Mouse (Mus musculus) midbrain, embryonic 12.5 days (tissue): Measurements from ENCODE around the gene Tbx1. TPM values are rescaled to one million over a fixed set of nuclear protein-coding genes. Genes with fewer than 3 reads are reported as not detected.

Experiments used
- ATAC-seq: fragments of 200-750 bp; cut with Nextera tagmentation; 2 replicates; pipeline ENCODE4 v1.8.0; 2017; ENCODE audit warnings: low read depth, moderate TSS enrichment, moderate library complexity; ENCODE audit not compliant: low FRiP score
- H3K27ac ChIP-seq: fragments of 300-500 bp; sonication (generic); replicated peaks from 2 replicates; pipeline ENCODE4 v1.5.1; 2016; ENCODE audit warnings: mild to moderate bottlenecking
- H3K27me3 ChIP-seq: fragments of 300-500 bp; sonication (generic); 2 replicates; pipeline ENCODE4 v1.6.1; 2016; ENCODE audit warnings: mild to moderate bottlenecking
- H3K36me3 ChIP-seq: fragments of 300-500 bp; sonication (generic); 2 replicates; pipeline ENCODE4 v1.6.1; 2016
- H3K4me1 ChIP-seq: fragments of 300-500 bp; sonication (generic); 2 replicates; pipeline ENCODE4 v1.6.1; 2016
- H3K4me2 ChIP-seq: fragments of 300-500 bp; sonication (generic); replicated peaks from 2 replicates; pipeline ENCODE4 v1.6.1; 2016; ENCODE audit warnings: mild to moderate bottlenecking, moderate library complexity
- H3K4me3 ChIP-seq: fragments of 300-500 bp; sonication (generic); 2 replicates; pipeline ENCODE4 v1.5.1; 2016; ENCODE audit warnings: mild to moderate bottlenecking
- H3K9ac ChIP-seq: fragments of 300-500 bp; sonication (generic); replicated peaks from 2 replicates; pipeline ENCODE4 v1.6.1; 2016; ENCODE audit warnings: mild to moderate bottlenecking, moderate library complexity
- H3K9me3 ChIP-seq: fragments of 300-500 bp; sonication (generic); 2 replicates; pipeline ENCODE4 v1.6.1; 2016; ENCODE audit warnings: mild to moderate bottlenecking
- WGBS: fragments of 180-500 bp; shearing (Covaris S2); methylation state at CpG from one replicate; pipeline ENCODE4 v1.1.7; 2016; 5-methylcytosine and 5-hydroxymethylcytosine counted together
- polyA plus RNA-seq: library from polyadenylated mRNA; unstranded; fragments of >200 nt; fragmentation: Nextera tagmentation; extraction: Ambion mirVana; gene quantifications from 2 replicates; pipeline ENCODE4 v1.2.1, GENCODE M21; 2016

Gene Tbx1
- polyA plus RNA-seq: 1.4 and 2.0 TPM in 2 replicates

DNA sequence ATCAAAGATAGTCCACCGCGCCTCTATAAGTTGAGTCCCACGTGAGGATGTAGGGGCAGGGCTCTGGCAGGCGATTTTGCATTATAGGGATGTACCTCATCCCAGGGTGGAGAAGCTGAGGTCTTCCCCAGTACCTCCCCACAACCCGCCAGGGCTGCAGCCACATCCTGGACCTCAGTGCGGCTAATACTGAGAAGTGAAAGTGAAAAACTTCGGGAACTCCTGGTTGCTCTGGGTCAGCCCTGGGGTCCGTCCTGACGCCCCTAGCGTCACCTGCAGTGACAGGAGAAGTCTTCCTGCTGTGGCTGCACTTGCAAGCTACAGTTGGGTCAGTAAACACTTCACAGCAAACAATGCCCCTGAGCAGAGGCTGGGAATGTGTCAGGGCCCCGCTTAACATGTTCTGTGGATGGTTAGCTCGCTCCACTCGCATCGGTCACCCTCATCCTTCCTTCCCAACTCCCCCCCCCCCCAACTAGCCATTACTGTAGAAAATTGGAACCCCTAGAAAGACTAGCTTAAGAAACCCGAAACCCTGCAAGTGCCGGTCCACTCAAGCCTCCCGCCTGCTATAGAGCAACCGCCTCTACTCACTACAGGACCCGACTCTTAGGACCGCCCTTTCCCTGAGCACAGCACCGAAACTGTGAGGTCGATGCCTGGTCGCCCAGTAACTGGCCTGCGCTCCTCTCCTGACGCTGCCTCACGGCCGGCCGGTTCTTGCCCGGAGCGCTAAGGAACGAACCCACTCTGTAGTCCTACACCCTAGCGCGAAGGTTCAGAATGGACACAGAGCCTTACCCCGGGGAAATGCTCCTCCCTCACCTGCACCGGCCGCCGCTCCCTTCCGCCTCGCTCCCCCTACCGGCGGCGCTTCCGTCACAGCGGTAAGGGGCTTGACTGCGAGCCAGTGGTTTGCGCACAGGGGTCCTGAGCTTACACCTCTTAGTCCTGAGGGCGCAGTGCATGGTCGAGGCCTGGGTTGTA lies at the start of gene Tbx1:
Gene Tbx1, minus strand, starts transcription at position 868 of the 987 bp plus-strand sequence.
- ATAC-seq: no peak
- H3K9me3 ChIP-seq: no peaks in the 10 kb centered on the region
- 0 out of 2 replicates have a peak within 1 kb of the TSS, but pooled peaks have one; percentile 11 for H3K9ac ChIP-seq
- 1% methylated on average over 48 of the region's 48 CpGs for WGBS
- H3K4me1 ChIP-seq: peaks cover 40% of the 10 kb centered on the region
- peak within 1 kb of the TSS; percentile 22 for H3K4me3 ChIP-seq
- H3K36me3 ChIP-seq: no peaks in the 10 kb centered on the region
- H3K27me3 ChIP-seq: peaks cover 97% of the 10 kb centered on the region
- H3K27ac ChIP-seq: no peak within 1 kb of the TSS
- H3K4me2 ChIP-seq: peak within 1 kb of the TSS; percentile 40

DNA sequence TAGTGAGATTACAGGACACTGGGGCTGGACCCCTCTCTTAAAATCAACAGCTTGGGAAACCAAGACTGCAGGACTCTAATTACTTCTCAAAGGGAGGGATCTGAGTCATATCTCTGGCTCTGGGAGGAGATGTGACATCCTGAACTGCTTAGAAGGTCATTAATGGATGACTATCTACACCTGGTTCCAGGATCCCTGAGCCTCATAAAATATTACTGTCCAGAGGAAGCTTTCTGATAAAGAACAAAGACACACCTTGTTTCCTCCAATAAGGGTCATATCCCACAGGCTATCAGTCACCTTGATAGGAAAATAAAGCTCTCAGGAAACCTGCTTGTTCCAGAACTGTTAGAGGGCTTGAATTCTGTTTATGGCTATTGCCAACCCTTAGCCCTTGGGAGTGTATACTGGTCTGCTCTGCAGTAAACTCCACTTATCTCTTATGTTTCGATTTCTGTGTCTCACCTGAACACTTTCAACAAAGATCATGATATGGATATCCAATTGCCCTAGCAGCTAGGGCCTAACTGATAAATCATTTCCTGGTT lies 49.0 kb upstream of the Tbx1 start:
- Histone ChIP-seq H3K9me3 (no peaks in the 10 kb centered on the region), H3K36me3 (no peaks in the 10 kb centered on the region), H3K4me2 (no peak overlapping the region), H3K27me3 (no peaks in the 10 kb centered on the region; the same call in 1 of the 2 replicates), H3K4me3 (no peak overlapping the region), H3K27ac (no peak overlapping the region), H3K4me1 (no peaks in the 10 kb centered on the region), H3K9ac (no peak overlapping the region)
- ATAC-seq: no peak
- WGBS: 90% methylated on average over 1 of the region's 1 CpGs

DNA sequence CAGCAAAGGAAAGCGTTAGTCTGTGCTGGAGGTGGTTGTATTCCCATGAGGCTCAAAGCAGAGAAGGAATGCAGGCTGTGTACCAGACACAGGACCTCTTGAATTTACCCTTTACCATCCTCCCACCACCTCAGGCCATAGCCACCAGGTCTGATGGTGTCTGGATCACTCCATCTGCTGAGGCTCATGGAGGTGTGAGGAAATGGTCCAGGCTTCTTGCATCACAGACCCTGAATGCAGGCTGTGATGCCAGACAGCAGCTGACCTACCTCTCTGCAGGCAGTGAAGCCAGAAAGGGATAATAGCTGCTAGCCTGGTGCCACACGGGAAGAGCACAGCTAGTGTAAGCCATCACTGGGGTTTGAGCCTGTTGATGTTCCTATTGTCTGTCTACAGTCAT lies 47.9 kb upstream of the Tbx1 start:
- WGBS: 46% methylated on average over 2 of the region's 2 CpGs

DNA sequence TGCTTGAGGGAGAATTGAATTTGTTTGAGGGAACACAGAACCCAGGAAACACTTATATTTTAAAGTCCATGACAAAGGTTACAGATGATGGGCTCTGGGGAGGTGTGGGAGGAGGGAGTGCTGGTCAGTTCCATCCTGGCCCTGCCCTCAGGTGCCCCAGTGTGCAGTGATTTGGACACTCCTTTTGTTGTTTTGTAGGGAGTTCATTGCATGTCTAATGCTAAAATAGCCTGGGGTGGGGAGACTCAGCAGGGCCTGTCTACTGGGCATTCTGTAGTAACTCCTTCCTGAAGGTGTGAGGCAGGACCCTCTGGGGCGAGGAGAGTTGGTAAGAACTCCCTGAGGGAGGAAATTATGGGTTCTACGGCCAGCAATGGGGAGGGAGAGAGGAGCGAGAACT lies 46.3 kb upstream of the Tbx1 start:
- Histone ChIP-seq H3K4me1 (no peaks in the 10 kb centered on the region), H3K9me3 (no peaks in the 10 kb centered on the region), H3K27ac (no peak overlapping the region), H3K4me2 (no peak overlapping the region), H3K9ac (no peak overlapping the region), H3K4me3 (no peak overlapping the region), H3K36me3 (no peaks in the 10 kb centered on the region), H3K27me3 (peaks cover 5% of the 10 kb centered on the region; the same call in 1 of the 2 replicates)
- WGBS: 63% methylated on average over 3 of the region's 3 CpGs
- no peak for ATAC-seq

More for the DNA sequence above, 47.9 kb upstream of the Tbx1 start:
- Histone ChIP-seq H3K36me3 (no peaks in the 10 kb centered on the region), H3K4me3 (no peak overlapping the region), H3K4me1 (no peaks in the 10 kb centered on the region), H3K9me3 (no peaks in the 10 kb centered on the region), H3K4me2 (no peak overlapping the region), H3K27ac (no peak overlapping the region), H3K9ac (no peak overlapping the region), H3K27me3 (peaks cover 2% of the 10 kb centered on the region; the same call in 1 of the 2 replicates)
- ATAC-seq: no peak

DNA sequence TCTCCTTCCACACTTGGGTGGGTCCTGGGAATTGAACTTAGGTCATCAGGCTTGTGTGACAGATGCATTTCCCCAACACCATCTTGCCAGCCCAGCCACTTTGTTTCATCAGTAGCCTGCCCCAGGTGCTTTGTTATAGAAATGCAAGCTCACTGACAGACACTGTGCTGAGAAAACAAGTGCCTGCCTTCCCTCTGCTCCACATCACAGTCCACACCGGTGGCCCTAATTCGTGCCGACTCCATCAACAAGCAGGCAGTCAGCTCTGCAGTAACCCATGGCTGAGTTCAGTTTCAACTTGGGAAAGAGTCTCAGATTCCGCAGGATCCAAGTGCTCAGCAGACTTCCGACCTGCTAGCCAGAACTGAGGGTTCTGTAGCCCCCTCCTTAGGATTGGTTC lies 45.9 kb upstream of the Tbx1 start:
- no peak for ATAC-seq
- Histone ChIP-seq H3K4me3 (no peak overlapping the region), H3K9me3 (no peaks in the 10 kb centered on the region), H3K4me2 (no peak overlapping the region), H3K27ac (no peak overlapping the region), H3K36me3 (no peaks in the 10 kb centered on the region), H3K4me1 (no peaks in the 10 kb centered on the region), H3K27me3 (peaks cover 9% of the 10 kb centered on the region), H3K9ac (no peak overlapping the region)
- 87% methylated on average over 5 of the region's 5 CpGs for WGBS

DNA sequence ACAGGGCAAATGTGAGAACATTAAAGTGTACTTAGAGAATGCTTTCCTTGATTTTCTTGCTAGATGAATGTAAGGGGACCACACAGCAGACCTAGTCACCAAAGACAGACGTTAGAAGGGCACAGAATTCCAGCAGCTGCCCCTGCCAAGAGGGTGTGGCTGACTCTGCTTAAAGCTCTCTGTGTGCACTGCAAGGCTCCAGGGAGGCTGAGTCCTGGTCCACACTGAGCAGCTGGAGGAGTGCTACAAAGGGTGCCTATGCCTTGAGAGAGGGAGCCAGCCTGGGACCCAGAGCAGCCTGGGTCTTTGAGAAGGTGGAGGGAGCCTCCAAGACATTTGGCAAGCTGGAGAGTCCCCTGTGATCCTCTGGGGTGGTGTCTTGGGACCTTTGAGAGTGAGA lies 42.9 kb upstream of the Tbx1 start:
- Histone ChIP-seq H3K9me3 (no peaks in the 10 kb centered on the region), H3K27ac (no peak overlapping the region), H3K4me3 (no peak overlapping the region), H3K27me3 (peaks cover 25% of the 10 kb centered on the region), H3K36me3 (no peaks in the 10 kb centered on the region), H3K4me2 (no peak overlapping the region), H3K9ac (no peak overlapping the region), H3K4me1 (peaks cover 15% of the 10 kb centered on the region)
- ATAC-seq: no peak
- 14% methylated on average over 1 of the region's 1 CpGs for WGBS

DNA sequence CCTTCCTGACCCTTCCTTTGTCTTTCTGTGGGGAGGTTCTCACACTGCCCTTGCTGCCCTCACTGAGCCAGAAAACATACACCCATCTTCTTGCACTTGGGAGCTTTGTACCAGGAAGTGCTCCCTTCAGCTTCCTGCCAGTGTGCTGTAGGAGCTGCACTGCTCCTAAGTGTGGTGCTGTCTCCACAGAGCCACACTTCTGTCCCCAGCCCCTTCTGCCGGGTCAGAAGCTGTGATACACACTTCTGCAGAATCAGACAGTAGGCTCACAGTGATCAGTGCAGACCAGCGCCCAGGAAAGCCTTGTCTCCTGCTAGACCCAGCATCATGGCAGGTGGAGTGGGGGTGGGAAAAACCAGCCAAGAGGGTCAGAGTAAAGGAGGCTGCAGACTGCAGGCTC lies 42.3 kb upstream of the Tbx1 start:
- no peak for ATAC-seq
- peaks cover 31% of the 10 kb centered on the region for H3K27me3 ChIP-seq
- H3K4me3 ChIP-seq: no peak overlapping the region
- no peak overlapping the region for H3K4me2 ChIP-seq
- H3K9me3 ChIP-seq: no peaks in the 10 kb centered on the region
- H3K36me3 ChIP-seq: no peaks in the 10 kb centered on the region
- peaks cover 20% of the 10 kb centered on the region for H3K4me1 ChIP-seq
- H3K27ac ChIP-seq: no peak overlapping the region
- WGBS: 51% methylated on average over 2 of the region's 2 CpGs
- no peak overlapping the region for H3K9ac ChIP-seq

DNA sequence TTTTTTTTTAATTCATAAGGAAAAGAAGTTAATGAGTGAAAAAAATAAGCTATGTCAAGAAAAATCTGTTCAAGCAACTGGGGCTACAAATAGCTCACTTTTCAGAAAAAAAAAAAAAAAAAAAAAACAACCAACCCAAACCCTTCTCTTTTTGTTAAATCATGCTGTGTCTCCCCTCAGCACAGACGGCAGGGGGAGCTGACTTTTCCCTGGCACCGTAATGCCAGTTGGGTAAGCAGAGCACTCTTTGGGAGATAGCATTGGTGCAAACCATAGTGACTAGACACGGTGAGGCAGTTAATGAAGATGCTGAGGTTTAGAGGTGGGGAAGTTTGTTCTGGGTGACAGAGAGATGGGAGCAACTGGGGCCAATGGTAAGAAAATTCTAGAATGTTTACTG lies 41.6 kb upstream of the Tbx1 start:
- Histone ChIP-seq H3K9ac (no peak overlapping the region), H3K36me3 (no peaks in the 10 kb centered on the region), H3K9me3 (no peaks in the 10 kb centered on the region), H3K4me2 (no peak overlapping the region), H3K4me3 (no peak overlapping the region), H3K4me1 (peaks cover 27% of the 10 kb centered on the region), H3K27me3 (peaks cover 38% of the 10 kb centered on the region), H3K27ac (no peak overlapping the region)
- 57% methylated on average over 3 of the region's 3 CpGs for WGBS
- no peak for ATAC-seq

DNA sequence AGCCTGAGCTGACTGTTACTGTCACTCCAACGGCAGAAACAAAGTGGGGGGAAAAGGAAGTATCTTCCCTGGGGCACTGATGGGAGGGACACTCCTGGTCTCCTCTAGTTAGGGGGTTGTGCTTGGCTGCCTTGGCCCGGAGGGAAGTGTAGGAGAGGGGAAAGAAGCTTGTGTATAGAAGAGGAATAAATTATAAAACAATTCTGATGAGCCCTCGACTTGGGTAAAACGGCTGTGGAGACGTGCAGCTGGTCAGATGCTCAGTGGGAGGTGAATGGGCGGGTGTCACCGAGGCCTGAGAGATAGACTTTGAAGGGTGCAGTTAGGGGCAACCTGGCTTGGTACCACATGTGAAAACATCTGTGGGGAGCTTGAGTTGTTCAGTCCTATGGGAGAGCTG lies 40.7 kb upstream of the Tbx1 start:
- no peak overlapping the region for H3K4me3 ChIP-seq
- 70% methylated on average over 7 of the region's 7 CpGs for WGBS
- no peak overlapping the region for H3K9ac ChIP-seq
- H3K27ac ChIP-seq: no peak overlapping the region
- H3K4me2 ChIP-seq: no peak overlapping the region
- ATAC-seq: no peak
- H3K4me1 ChIP-seq: peaks cover 37% of the 10 kb centered on the region
- no peaks in the 10 kb centered on the region for H3K36me3 ChIP-seq
- H3K9me3 ChIP-seq: no peaks in the 10 kb centered on the region
- peaks cover 47% of the 10 kb centered on the region for H3K27me3 ChIP-seq

DNA sequence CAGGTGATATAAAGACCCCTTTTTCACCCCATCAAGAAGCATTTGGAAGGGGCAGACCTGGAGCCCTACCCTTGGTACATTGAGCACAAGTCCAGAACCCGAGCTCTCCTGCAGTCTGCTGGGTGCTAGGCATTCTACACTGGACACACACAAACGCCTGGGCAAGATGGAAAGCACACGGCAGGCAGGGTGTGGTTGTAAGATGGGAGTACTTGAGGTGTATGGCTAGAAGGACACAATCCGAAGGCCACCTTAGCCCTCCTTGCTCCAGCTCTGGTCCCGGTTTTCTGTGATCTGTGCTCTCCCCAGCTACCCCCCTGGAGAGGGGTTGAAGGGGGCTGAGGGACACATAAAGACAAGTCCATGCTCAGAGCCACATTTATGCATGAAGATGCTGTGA lies 39.8 kb upstream of the Tbx1 start:
- peak overlapping the region; percentile 84 for H3K4me2 ChIP-seq
- H3K27me3 ChIP-seq: peaks cover 56% of the 10 kb centered on the region
- WGBS: 65% methylated on average over 5 of the region's 5 CpGs
- no peaks in the 10 kb centered on the region for H3K9me3 ChIP-seq
- peaks cover 42% of the 10 kb centered on the region for H3K4me1 ChIP-seq
- peak overlapping the region; percentile 95 for H3K9ac ChIP-seq
- ATAC-seq: peak; percentile 5; the same call in 1 of the 2 replicates
- H3K27ac ChIP-seq: peak overlapping the region; percentile 86
- no peaks in the 10 kb centered on the region for H3K36me3 ChIP-seq
- peak overlapping the region; percentile 87 for H3K4me3 ChIP-seq

DNA sequence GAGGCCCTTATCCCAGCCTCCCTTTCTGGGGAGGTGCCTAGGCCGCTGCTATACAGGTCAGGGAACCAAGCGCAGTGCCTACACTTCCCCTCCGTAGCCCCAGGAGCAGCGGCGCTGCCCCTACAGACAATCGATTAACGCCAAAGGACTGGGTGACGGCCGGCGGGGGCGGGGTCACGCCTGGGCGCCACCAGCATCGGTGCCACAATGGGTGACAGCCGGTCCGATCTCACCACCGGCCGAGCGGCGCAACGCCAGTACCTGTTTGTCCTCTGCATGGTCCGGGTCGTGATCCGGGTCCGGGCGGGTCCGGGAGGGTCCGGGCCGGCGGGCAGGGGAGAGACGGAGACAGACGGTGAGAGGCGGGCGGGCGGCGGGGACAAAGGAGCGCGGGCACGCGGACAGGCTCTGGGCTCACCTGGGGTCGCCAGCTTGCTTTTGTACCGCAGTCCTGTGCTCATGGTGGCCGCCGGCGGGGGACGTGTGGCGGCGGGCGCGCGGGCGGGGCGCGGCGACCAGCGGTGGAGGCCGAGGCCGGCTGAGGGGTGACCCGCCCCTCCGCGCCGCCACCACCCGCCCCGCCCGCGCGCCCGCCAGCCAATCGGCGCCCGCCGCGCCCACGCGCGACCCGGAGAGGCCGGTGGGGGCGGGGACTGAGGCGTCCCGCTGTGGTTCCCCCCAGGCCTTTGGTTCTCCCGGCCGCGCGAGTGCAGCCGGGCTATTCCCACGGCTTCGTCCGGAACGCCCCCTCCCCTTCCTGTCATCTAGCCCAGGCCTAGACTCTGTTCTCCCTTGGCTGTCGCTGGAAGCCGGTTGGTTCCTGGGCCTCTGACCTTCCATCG lies 39.1 kb upstream of the Tbx1 start, which contains the start of gene Sept5:
Gene Sept5, minus strand, starts transcription at position 565 of the 842 bp plus-strand sequence.
- Histone ChIP-seq H3K4me2 (peak within 1 kb of the TSS; percentile 84), H3K27ac (peak within 1 kb of the TSS; percentile 86), H3K36me3 (peaks cover 5% of the 10 kb centered on the region; the same call in 1 of the 2 replicates), H3K27me3 (peaks cover 63% of the 10 kb centered on the region), H3K9me3 (no peaks in the 10 kb centered on the region), H3K4me1 (peaks cover 42% of the 10 kb centered on the region), H3K4me3 (peak within 1 kb of the TSS; percentile 87), H3K9ac (peak within 1 kb of the TSS; percentile 95)
- WGBS: under 1% methylated on average over 58 of the region's 93 CpGs
- ATAC-seq: peak; percentile 53
